Mouse (Mus musculus) MEL (cell line): ENCODE measurements around the gene Kcnh7.

Source experiments
- CTCF ChIP-seq, 3 experiments: IDR thresholded peaks in 2 of 3; conservative IDR thresholded peaks in 1 of 3; 2 replicates each; pipeline ENCODE4 v1.5.1; 2011 to 2012; ENCODE audit warnings: low read length in 3 of 3, low read depth in 2 of 3, mild to moderate bottlenecking in 2 of 3, improper control_type of control experiment in 1 of 3, inconsistent platforms in 1 of 3, mixed read lengths in 1 of 3, moderate library complexity in 1 of 3; ENCODE audit not compliant: control insufficient read depth in 1 of 3, insufficient read depth in 1 of 3, poor library complexity in 1 of 3, severe bottlenecking in 1 of 3
- E2F4 ChIP-seq: IDR thresholded peaks from 2 replicates; pipeline ENCODE4 v1.6.1; 2011; ENCODE audit warnings: low read depth, low read length, improper control_type of control experiment, borderline replicate concordance
- EP300 ChIP-seq, 2 experiments: IDR thresholded peaks; 2 replicates each; pipeline ENCODE4 v1.6.1; 2011; ENCODE audit warnings: improper control_type of control experiment in 2 of 2, low read length in 2 of 2, low read depth in 1 of 2, mild to moderate bottlenecking in 1 of 2
- ETS1 ChIP-seq: IDR thresholded peaks from 2 replicates; pipeline ENCODE4 v1.6.1; 2012; ENCODE audit warnings: low read depth, mild to moderate bottlenecking, inconsistent platforms, low read length, improper control_type of control experiment, moderate library complexity
- MAX ChIP-seq: IDR thresholded peaks from 2 replicates; pipeline ENCODE4 v1.6.1; 2011; ENCODE audit warnings: low read length, improper control_type of control experiment
- MAZ ChIP-seq: IDR thresholded peaks from 2 replicates; pipeline ENCODE4 v1.6.1; 2012; ENCODE audit warnings: low read depth, mild to moderate bottlenecking, inconsistent platforms, low read length, improper control_type of control experiment
- MYC ChIP-seq: IDR thresholded peaks from 2 replicates; pipeline ENCODE4 v1.6.1; 2011; ENCODE audit warnings: low read depth, mild to moderate bottlenecking, low read length, improper control_type of control experiment, moderate library complexity
- POLR2A ChIP-seq, 2 experiments: IDR thresholded peaks; 2 replicates each; pipeline ENCODE4 v1.6.1; 2011 to 2012; ENCODE audit warnings: low read length in 2 of 2, mild to moderate bottlenecking in 2 of 2, control low read depth in 1 of 2, improper control_type of control experiment in 1 of 2, low read depth in 1 of 2, moderate library complexity in 1 of 2; ENCODE audit not compliant: control insufficient read depth in 1 of 2, insufficient read depth in 1 of 2, poor library complexity in 1 of 2
- POLR2AphosphoS5 ChIP-seq: IDR thresholded peaks from 2 replicates; pipeline ENCODE4 v1.6.1; 2012; ENCODE audit warnings: low read depth, borderline replicate concordance, mild to moderate bottlenecking, inconsistent platforms, low read length, moderate library complexity, mixed read lengths
- TAL1 ChIP-seq: IDR thresholded peaks from 2 replicates; pipeline ENCODE4 v1.6.1; 2012; ENCODE audit warnings: mild to moderate bottlenecking, inconsistent platforms, low read length, moderate library complexity, mixed read lengths
- USF2 ChIP-seq, 2 experiments: IDR thresholded peaks; 2 replicates each; pipeline ENCODE4 v1.6.1; 2011 to 2012; ENCODE audit warnings: improper control_type of control experiment in 2 of 2, low read length in 2 of 2, borderline replicate concordance in 1 of 2, inconsistent platforms in 1 of 2, low read depth in 1 of 2, mild to moderate bottlenecking in 1 of 2; ENCODE audit not compliant: insufficient read depth in 1 of 2
- ZC3H11A ChIP-seq: IDR thresholded peaks from 2 replicates; pipeline ENCODE4 v1.6.1; 2012; ENCODE audit warnings: low read depth, mild to moderate bottlenecking, inconsistent platforms, low read length, improper control_type of control experiment
- ZMIZ1 ChIP-seq: IDR thresholded peaks from 2 replicates; pipeline ENCODE4 v1.6.1; 2012; ENCODE audit warnings: low read depth, mild to moderate bottlenecking, inconsistent platforms, low read length, improper control_type of control experiment, moderate library complexity
- ZNF384 ChIP-seq: IDR thresholded peaks from 2 replicates; pipeline ENCODE4 v1.6.1; 2012; ENCODE audit warnings: low read depth, mild to moderate bottlenecking, inconsistent platforms, low read length, improper control_type of control experiment

GRCm38 (mm10) chr2:62923803-62924202 is 260.3 kb downstream of the Kcnh7 start:
- no peak for TF ChIP-seq POLR2AphosphoS5
- no peak for TF ChIP-seq USF2 (IDR thresholded peaks at IDR 0.05; ENCODE audit: borderline replicate concordance in 1 of 2, insufficient read depth in 1 of 2, low read depth in 1 of 2, low read length in 2 of 2)
- TF ChIP-seq EP300 (IDR thresholded peaks at IDR 0.05; ENCODE audit: low read depth in 1 of 2, low read length in 2 of 2), result no peak
- TF ChIP-seq CTCF (IDR thresholded peaks at IDR 0.05 in 2 of 3, conservative IDR thresholded peaks at IDR 0.05 in 1 of 3; ENCODE audit: control insufficient read depth in 1 of 3, insufficient read depth in 1 of 3, low read depth in 2 of 3, low read length in 3 of 3, poor library complexity in 1 of 3, severe bottlenecking in 1 of 3), result no peak
- TF ChIP-seq ETS1, result no peak
- no peak for TF ChIP-seq POLR2A (IDR thresholded peaks at IDR 0.05; ENCODE audit: control insufficient read depth in 1 of 2, insufficient read depth in 1 of 2, low read depth in 1 of 2, low read length in 2 of 2, poor library complexity in 1 of 2)
- no peak for TF ChIP-seq ZMIZ1
- no peak for TF ChIP-seq TAL1
- no peak for TF ChIP-seq ZNF384
- no peak for TF ChIP-seq MAX
- TF ChIP-seq ZC3H11A, result no peak
- no peak for TF ChIP-seq MYC
- no peak for TF ChIP-seq MAZ
- TF ChIP-seq E2F4, result no peak
